Mouse (Mus musculus) hindbrain, embryonic 15.5 days (tissue): ENCODE measurements at regions not wholly inside any gene's neighbourhood (a gene's known extent, or its start where the extent isn't known, plus 50 kb on each side); places are given as distances from the start of the nearest gene placed in this dataset.

Experiments used
- ATAC-seq: fragments of 200-750 bp; cut with Nextera tagmentation; 2 replicates; pipeline ENCODE4 v1.8.0; 2017; ENCODE audit warnings: low read depth, moderate number of reproducible peaks, moderate TSS enrichment; ENCODE audit not compliant: low FRiP score
- H3K27ac ChIP-seq: fragments of 300-500 bp; sonication (generic); replicated peaks from 2 replicates; pipeline ENCODE4 v1.5.1; 2015; ENCODE audit warnings: mild to moderate bottlenecking, inconsistent platforms
- H3K27me3 ChIP-seq: fragments of 300-500 bp; sonication (generic); 2 replicates; pipeline ENCODE4 v1.6.1; 2015; ENCODE audit warnings: control low read depth, inconsistent platforms
- H3K36me3 ChIP-seq: fragments of 300-500 bp; sonication (generic); 2 replicates; pipeline ENCODE4 v1.6.1; 2015; ENCODE audit warnings: control low read depth, inconsistent platforms
- H3K4me1 ChIP-seq: fragments of 300-500 bp; sonication (generic); replicated peaks from 2 replicates; pipeline ENCODE4 v1.6.1; 2015; ENCODE audit warnings: control low read depth, inconsistent platforms
- H3K4me2 ChIP-seq: fragments of 300-500 bp; sonication (generic); 2 replicates; pipeline ENCODE4 v1.6.1; 2015; ENCODE audit warnings: moderate library complexity, mild to moderate bottlenecking, inconsistent platforms
- H3K4me3 ChIP-seq: fragments of 300-500 bp; sonication (generic); 2 replicates; pipeline ENCODE4 v1.5.1; 2015; ENCODE audit warnings: mild to moderate bottlenecking, inconsistent platforms
- H3K9ac ChIP-seq: fragments of 300-500 bp; sonication (generic); 2 replicates; pipeline ENCODE4 v1.6.1; 2015; ENCODE audit warnings: inconsistent platforms
- H3K9me3 ChIP-seq: fragments of 300-500 bp; sonication (generic); 2 replicates; pipeline ENCODE4 v1.6.1; 2016; ENCODE audit warnings: control low read depth, inconsistent platforms
- WGBS: fragments of 180-500 bp; shearing (Covaris S2); methylation state at CpG from one replicate; pipeline ENCODE4 v1.1.7; 2015; 5-methylcytosine and 5-hydroxymethylcytosine counted together

DNA sequence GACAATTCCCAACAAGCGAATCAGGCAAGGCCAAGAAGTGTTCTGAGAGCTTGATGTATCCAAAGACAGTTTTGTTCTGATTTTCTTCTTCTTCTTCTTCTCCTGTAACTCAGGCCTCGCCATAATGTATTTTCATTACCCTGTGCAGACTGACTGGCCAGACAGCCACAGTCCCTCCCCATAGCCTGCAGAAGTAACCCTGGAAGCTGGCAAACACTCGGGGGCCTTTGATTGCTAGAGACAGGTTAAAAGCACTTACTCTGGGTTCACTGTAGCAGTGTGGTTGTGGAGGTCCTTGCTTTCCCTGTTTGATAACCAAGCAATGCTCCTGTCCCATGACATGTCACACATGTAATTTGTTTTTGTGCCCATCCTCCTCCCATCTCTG is 275.8 kb upstream of the Sema6d start:
- no peak overlapping the region for H3K9ac ChIP-seq
- peak; percentile 71 for ATAC-seq
- no peak overlapping the region for H3K4me3 ChIP-seq
- peaks cover 12% of the 10 kb centered on the region for H3K4me1 ChIP-seq
- 22% methylated on average over 3 of the region's 3 CpGs for WGBS
- peak overlapping the region; percentile 75 for H3K27ac ChIP-seq
- no peaks in the 10 kb centered on the region for H3K27me3 ChIP-seq
- no peaks in the 10 kb centered on the region for H3K9me3 ChIP-seq
- no peaks in the 10 kb centered on the region for H3K36me3 ChIP-seq
- peak overlapping the region; percentile 41 for H3K4me2 ChIP-seq

DNA sequence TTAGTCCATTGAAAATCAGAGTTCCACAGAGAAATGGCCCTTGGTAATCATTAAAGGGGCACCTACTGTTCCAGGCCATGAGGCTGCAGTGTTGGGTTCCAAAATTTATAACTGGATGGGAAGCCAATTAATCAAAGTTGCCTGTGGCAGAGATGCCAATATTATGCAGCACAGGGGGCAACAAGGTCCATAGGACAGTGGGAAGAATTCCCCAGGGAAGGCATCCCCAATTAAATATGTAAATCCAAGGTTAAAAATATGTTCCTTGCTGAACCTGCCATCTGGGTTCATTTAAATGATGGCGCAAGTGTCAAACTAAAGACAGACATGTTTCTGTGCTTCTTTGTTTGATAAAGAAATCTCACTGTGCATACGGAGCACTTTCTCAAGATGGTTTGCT is 273.1 kb upstream of the Sema6d start:
- 40% methylated on average over 2 of the region's 2 CpGs for WGBS
- Histone ChIP-seq H3K9me3 (no peaks in the 10 kb centered on the region), H3K9ac (no peak overlapping the region), H3K4me1 (peaks cover 12% of the 10 kb centered on the region), H3K27me3 (no peaks in the 10 kb centered on the region), H3K27ac (no peak overlapping the region), H3K36me3 (no peaks in the 10 kb centered on the region), H3K4me2 (no peak overlapping the region), H3K4me3 (no peak overlapping the region)
- ATAC-seq = no peak

DNA sequence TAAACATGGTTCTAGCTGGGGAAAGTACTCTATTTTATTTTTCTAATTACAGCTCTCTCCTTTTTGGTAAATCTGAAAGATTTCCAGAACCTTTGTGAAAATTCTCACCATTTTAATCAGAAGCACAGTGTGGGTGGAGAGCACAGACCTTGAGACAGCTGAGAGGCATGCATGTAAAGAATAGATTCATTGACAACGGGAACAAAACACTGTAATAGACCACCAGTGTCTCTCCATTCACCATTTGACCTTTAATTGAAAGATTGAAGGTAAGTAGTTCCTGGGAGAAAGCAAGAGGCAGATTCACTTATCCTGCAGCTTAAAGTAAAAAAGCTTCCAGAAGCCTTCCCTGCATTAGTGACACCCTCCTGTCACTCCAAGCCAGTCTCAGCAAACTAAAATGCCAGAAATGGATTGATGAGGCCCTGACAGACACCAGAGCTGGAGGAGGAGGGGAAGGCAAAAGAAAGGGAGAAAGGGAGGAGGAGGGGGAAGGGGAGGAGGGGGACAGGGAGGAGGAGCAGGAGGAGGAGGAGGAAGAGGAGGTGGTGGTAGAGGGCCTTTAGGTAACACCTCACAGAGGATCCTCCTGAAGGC is 256.1 kb upstream of the Sema6d start:
- 18% methylated on average over 1 of the region's 1 CpGs for WGBS
- Histone ChIP-seq H3K9me3 (no peaks in the 10 kb centered on the region), H3K27ac (no peak overlapping the region), H3K9ac (no peak overlapping the region), H3K4me1 (no peaks in the 10 kb centered on the region), H3K4me2 (no peak overlapping the region), H3K36me3 (no peaks in the 10 kb centered on the region), H3K4me3 (no peak overlapping the region), H3K27me3 (no peaks in the 10 kb centered on the region)
- ATAC-seq = no peak
